Mouse (Mus musculus) spleen, postnatal 36 days (tissue): Measurements from ENCODE around the gene Rnd1.

Experiments
- DNase-seq, 2 experiments: peaks; one replicate each; pipeline ENCODE4 v3.0.0; 2022; ENCODE audit warnings: low spot score in 2 of 2, mixed read lengths in 1 of 2

Rnd1 gene

GRCm38 (mm10) chr15:98676940-98677728 lies at the start of gene Rnd1:
TSS of gene Rnd1 (minus strand) at chr15:98677461.
- DNase-seq, result peak; percentile 66 to 71

- DNase-seq, result no peak
These were observed 49.5 kb upstream of the Rnd1 start for GRCm38 (mm10) chr15:98726746-98727145.

- DNase-seq, result no peak
These were observed 48.8 kb upstream of the Rnd1 start for GRCm38 (mm10) chr15:98726079-98726478.

GRCm38 (mm10) chr15:98724441-98724840 lies 47.2 kb upstream of the Rnd1 start:
- no peak for DNase-seq

GRCm38 (mm10) chr15:98722854-98723253 lies 45.6 kb upstream of the Rnd1 start:
- no peak for DNase-seq

GRCm38 (mm10) chr15:98722191-98722590 lies 44.9 kb upstream of the Rnd1 start:
- no peak for DNase-seq

GRCm38 (mm10) chr15:98717301-98717700 lies 40.0 kb upstream of the Rnd1 start:
- DNase-seq, result no peak

GRCm38 (mm10) chr15:98714230-98714652 lies 37.0 kb upstream of the Rnd1 start:
- no peak for DNase-seq

- DNase-seq, result peak; percentile 56 to 60
These were observed 33.2 kb upstream of the Rnd1 start for GRCm38 (mm10) chr15:98710442-98710841.

- DNase-seq, result peak; percentile 54 to 72
These were observed 30.6 kb upstream of the Rnd1 start, which contains the start of gene Ccdc65 for GRCm38 (mm10) chr15:98707766-98708372. TSS of gene Ccdc65 (plus strand) at chr15:98708207.

- no peak for DNase-seq
These were observed 27.1 kb upstream of the Rnd1 start for GRCm38 (mm10) chr15:98704312-98704711.

GRCm38 (mm10) chr15:98699190-98700105 lies 22.2 kb upstream of the Rnd1 start:
- DNase-seq, result peak; percentile 57 to 67

- no peak for DNase-seq
These were observed 19.0 kb upstream of the Rnd1 start for GRCm38 (mm10) chr15:98696216-98696615.

- no peak for DNase-seq
These were observed 18.5 kb upstream of the Rnd1 start for GRCm38 (mm10) chr15:98695726-98696125.

- DNase-seq, result no peak
These were observed 15.0 kb upstream of the Rnd1 start for GRCm38 (mm10) chr15:98692171-98692715.

- DNase-seq, result no peak
These were observed 14.4 kb upstream of the Rnd1 start for GRCm38 (mm10) chr15:98691486-98692147.

GRCm38 (mm10) chr15:98689682-98690081 lies 12.4 kb upstream of the Rnd1 start:
- no peak for DNase-seq

GRCm38 (mm10) chr15:98685926-98686325 lies 8.7 kb upstream of the Rnd1 start:
- DNase-seq, result no peak

- no peak for DNase-seq
These were observed 6.5 kb upstream of the Rnd1 start for GRCm38 (mm10) chr15:98683746-98684145.

- no peak for DNase-seq
These were observed 5.9 kb upstream of the Rnd1 start for GRCm38 (mm10) chr15:98683177-98683576.

GRCm38 (mm10) chr15:98681633-98682032 lies 4.4 kb upstream of the Rnd1 start:
- no peak for DNase-seq
